Mouse (Mus musculus) kidney, embryonic 14.5 days (tissue): Measurements from ENCODE around the gene Arhgef3. TPM values are rescaled to one million over a fixed set of nuclear protein-coding genes. Genes with fewer than 3 reads are reported as not detected.

ENCODE experiments used
- ATAC-seq: fragments of 200-750 bp; cut with Nextera tagmentation; 2 replicates; pipeline ENCODE4 v1.8.0; 2017; ENCODE audit warnings: moderate number of reproducible peaks, mild to moderate bottlenecking, moderate TSS enrichment, moderate library complexity; ENCODE audit not compliant: low FRiP score, low TSS enrichment
- H3K27ac ChIP-seq: fragments of 300-500 bp; sonication (generic); 2 replicates; pipeline ENCODE4 v1.5.1; 2014; ENCODE audit warnings: low read depth, mild to moderate bottlenecking, low read length, moderate library complexity, mixed read lengths
- H3K27me3 ChIP-seq: fragments of 300-500 bp; sonication (generic); 2 replicates; pipeline ENCODE4 v1.6.1; 2014; ENCODE audit warnings: mild to moderate bottlenecking, low read length; ENCODE audit not compliant: control insufficient read depth, insufficient read depth
- H3K36me3 ChIP-seq: fragments of 300-500 bp; sonication (generic); 2 replicates; pipeline ENCODE4 v1.6.1; 2014; ENCODE audit warnings: low read length, mixed read lengths; ENCODE audit not compliant: control insufficient read depth, insufficient read depth
- H3K4me1 ChIP-seq: fragments of 300-500 bp; sonication (generic); 2 replicates; pipeline ENCODE4 v1.6.1; 2014; ENCODE audit warnings: low read length, mixed read lengths; ENCODE audit not compliant: control insufficient read depth, insufficient read depth
- H3K4me2 ChIP-seq: fragments of 300-500 bp; sonication (generic); replicated peaks from 2 replicates; pipeline ENCODE4 v1.6.1; 2014; ENCODE audit warnings: low read depth, mild to moderate bottlenecking, low read length
- H3K4me3 ChIP-seq: fragments of 300-500 bp; sonication (generic); 2 replicates; pipeline ENCODE4 v1.5.1; 2014; ENCODE audit warnings: mild to moderate bottlenecking, low read length
- H3K9ac ChIP-seq: fragments of 300-500 bp; sonication (generic); 2 replicates; pipeline ENCODE4 v1.6.1; 2014; ENCODE audit warnings: low read depth, mild to moderate bottlenecking, low read length, moderate library complexity
- H3K9me3 ChIP-seq: fragments of 300-500 bp; sonication (generic); 2 replicates; pipeline ENCODE4 v1.6.1; 2016; ENCODE audit warnings: low read length; ENCODE audit not compliant: control insufficient read depth
- WGBS: fragments of 180-500 bp; shearing (Covaris S2); extraction: QIAGEN DNeasy Blood & Tissue Kit; methylation state at CpG from one replicate; pipeline ENCODE4 v1.1.7; 2014; 5-methylcytosine and 5-hydroxymethylcytosine counted together
- polyA plus RNA-seq: library from polyadenylated mRNA; unstranded; fragments of >200 nt; fragmentation: Nextera tagmentation; extraction: Ambion mirVana; gene quantifications from 2 replicates; pipeline ENCODE4 v1.2.1, GENCODE M21; 2014

Gene Arhgef3
- polyA plus RNA-seq, 1 experiment from 2014 or later, result 15.0 TPM

GRCm38 (mm10) chr14:27166751-27167150, 52.1 kb downstream of the Arhgef3 start:
- Histone ChIP-seq H3K4me2 (no peak overlapping the region), H3K9me3 (no peaks in the 10 kb centered on the region; the same call in 1 of the 2 replicates), H3K36me3 (no peaks in the 10 kb centered on the region), H3K27me3 (no peaks in the 10 kb centered on the region), H3K9ac (no peak overlapping the region), H3K4me3 (no peak overlapping the region), H3K4me1 (no peaks in the 10 kb centered on the region; the same call in 1 of the 2 replicates), H3K27ac (no peak overlapping the region)
- WGBS, result 65% methylated on average over 8 of the region's 8 CpGs
- no peak for ATAC-seq

- no peaks in the 10 kb centered on the region for H3K27me3 ChIP-seq
- no peaks in the 10 kb centered on the region for H3K36me3 ChIP-seq
- no peak overlapping the region for H3K9ac ChIP-seq
- no peak overlapping the region for H3K4me3 ChIP-seq
- ATAC-seq, result no peak
- WGBS, result 74% methylated on average over 4 of the region's 4 CpGs
- H3K4me1 ChIP-seq, result no peaks in the 10 kb centered on the region; the same call in 1 of the 2 replicates
- H3K4me2 ChIP-seq, result no peak overlapping the region
- H3K9me3 ChIP-seq, result no peaks in the 10 kb centered on the region; the same call in 1 of the 2 replicates
- no peak overlapping the region for H3K27ac ChIP-seq
Measured at GRCm38 (mm10) chr14:27167177-27167576, 52.5 kb downstream of the Arhgef3 start.

DNA sequence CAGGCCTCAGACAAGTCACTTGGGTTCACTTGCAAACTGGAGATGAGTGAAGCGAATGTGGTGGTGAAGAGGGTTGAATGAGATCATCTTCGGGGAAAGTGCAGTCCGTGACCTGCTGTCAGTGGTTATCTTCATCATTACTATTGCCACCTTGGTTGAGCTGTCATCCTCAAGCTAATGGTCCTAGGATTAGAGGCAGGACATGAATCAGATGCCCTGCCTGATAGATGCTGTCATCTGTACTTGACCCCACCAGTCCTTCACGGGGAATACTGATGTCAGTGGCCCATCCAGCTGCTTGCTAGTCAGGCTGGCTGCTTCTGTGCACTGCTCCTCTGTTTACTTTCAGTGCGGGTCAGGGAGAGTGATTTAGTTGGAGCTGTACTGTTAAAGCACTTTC, 53.7 kb downstream of the Arhgef3 start:
- WGBS, result 77% methylated on average over 5 of the region's 5 CpGs
- Histone ChIP-seq H3K4me3 (no peak overlapping the region), H3K9ac (no peak overlapping the region)

GRCm38 (mm10) chr14:27169287-27169686, 54.6 kb downstream of the Arhgef3 start:
- H3K4me1 ChIP-seq, result no peaks in the 10 kb centered on the region; the same call in 1 of the 2 replicates
- no peaks in the 10 kb centered on the region for H3K27me3 ChIP-seq
- no peak overlapping the region for H3K27ac ChIP-seq
- no peaks in the 10 kb centered on the region for H3K36me3 ChIP-seq
- no peak overlapping the region for H3K9ac ChIP-seq
- no peak overlapping the region for H3K4me2 ChIP-seq
- no peak for ATAC-seq
- 90% methylated on average over 4 of the region's 4 CpGs for WGBS
- H3K9me3 ChIP-seq, result no peaks in the 10 kb centered on the region; the same call in 1 of the 2 replicates
- no peak overlapping the region for H3K4me3 ChIP-seq

More for the DNA sequence above, 53.7 kb downstream of the Arhgef3 start:
- no peaks in the 10 kb centered on the region; the same call in 1 of the 2 replicates for H3K9me3 ChIP-seq
- ATAC-seq, result no peak
- no peaks in the 10 kb centered on the region; the same call in 1 of the 2 replicates for H3K4me1 ChIP-seq
- no peak overlapping the region for H3K27ac ChIP-seq
- no peaks in the 10 kb centered on the region for H3K36me3 ChIP-seq
- no peak overlapping the region for H3K4me2 ChIP-seq
- H3K27me3 ChIP-seq, result no peaks in the 10 kb centered on the region

- 94% methylated on average over 2 of the region's 2 CpGs for WGBS
- Histone ChIP-seq H3K27ac (no peak overlapping the region), H3K4me1 (no peaks in the 10 kb centered on the region; the same call in 1 of the 2 replicates), H3K4me2 (no peak overlapping the region), H3K4me3 (no peak overlapping the region), H3K9ac (no peak overlapping the region), H3K27me3 (no peaks in the 10 kb centered on the region), H3K9me3 (no peaks in the 10 kb centered on the region; the same call in 1 of the 2 replicates), H3K36me3 (no peaks in the 10 kb centered on the region)
- ATAC-seq, result no peak
Measured at GRCm38 (mm10) chr14:27170421-27170820, 55.7 kb downstream of the Arhgef3 start.

DNA sequence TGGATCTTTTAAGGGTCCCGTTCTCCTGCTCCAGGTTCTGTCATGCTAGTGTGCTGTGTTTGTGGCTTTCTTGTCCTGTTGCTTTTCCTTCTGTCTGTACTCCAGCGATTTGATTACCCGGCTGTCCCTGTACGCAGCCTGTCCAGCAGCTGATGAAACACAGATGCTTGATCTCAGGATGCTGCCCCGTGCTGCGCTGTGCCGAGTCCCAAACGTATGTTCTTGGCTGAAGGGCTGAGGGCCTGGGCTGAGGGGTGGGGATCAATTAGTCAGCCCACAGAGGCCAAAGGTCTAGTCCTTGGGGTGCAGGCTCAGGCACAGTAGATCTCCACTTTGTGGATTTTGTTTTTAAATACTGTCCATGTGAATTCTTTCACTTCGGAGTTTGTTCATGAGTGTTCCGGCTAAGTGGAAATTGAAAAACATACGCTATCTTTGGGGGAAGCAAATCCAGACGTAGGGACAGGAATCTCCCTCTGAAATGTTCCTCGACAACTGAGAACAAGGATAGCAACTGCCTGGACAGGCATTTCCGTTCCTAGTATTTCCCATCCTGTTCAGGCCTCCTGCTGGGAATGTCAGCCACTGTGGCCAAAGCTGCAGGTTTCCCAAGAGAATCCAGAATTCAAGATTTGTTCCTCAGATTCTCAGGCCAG, 56.6 kb downstream of the Arhgef3 start:
- no peaks in the 10 kb centered on the region for H3K36me3 ChIP-seq
- H3K4me1 ChIP-seq, result no peaks in the 10 kb centered on the region; the same call in 1 of the 2 replicates
- no peak overlapping the region for H3K4me3 ChIP-seq
- ATAC-seq, result no peak
- H3K9me3 ChIP-seq, result no peaks in the 10 kb centered on the region; the same call in 1 of the 2 replicates
- WGBS, result 41% methylated on average over 14 of the region's 14 CpGs
- no peak overlapping the region for H3K27ac ChIP-seq
- H3K27me3 ChIP-seq, result no peaks in the 10 kb centered on the region
- no peak overlapping the region for H3K4me2 ChIP-seq
- H3K9ac ChIP-seq, result no peak overlapping the region

DNA sequence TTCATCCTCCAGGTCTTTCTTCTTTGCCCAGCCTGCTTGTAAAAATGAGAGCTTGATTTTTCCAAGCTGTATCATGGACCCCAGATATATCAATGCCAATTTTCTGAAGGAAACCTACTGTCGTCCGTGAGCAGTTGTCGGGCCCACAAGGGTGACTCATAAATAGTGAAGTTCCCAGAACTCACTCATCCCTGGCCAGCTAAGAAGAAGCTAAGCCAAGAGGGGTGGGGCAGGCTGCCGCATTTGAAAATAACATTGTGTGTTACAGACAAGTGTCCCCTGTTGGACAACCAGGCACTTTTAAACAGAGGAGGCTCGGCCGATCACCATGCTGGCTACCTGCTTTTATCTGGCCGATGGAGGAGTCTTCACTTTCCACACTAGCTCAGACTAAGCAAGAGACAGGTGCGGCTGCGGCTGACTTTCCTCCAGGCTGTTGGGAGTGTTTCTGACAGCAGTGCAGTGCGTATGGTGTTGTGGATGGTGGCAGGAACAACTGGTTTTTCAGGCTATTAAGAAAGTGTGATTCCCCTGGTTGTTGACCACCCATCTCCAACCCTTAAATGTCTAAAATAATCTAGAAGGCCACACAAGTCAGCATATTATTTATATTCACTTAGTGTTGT, 58.6 kb downstream of the Arhgef3 start:
- Histone ChIP-seq H3K36me3 (no peaks in the 10 kb centered on the region), H3K4me2 (no peak overlapping the region), H3K27ac (no peak overlapping the region), H3K9me3 (no peaks in the 10 kb centered on the region; the same call in 1 of the 2 replicates), H3K4me1 (no peaks in the 10 kb centered on the region; the same call in 1 of the 2 replicates), H3K27me3 (no peaks in the 10 kb centered on the region), H3K9ac (no peak overlapping the region), H3K4me3 (no peak overlapping the region)
- WGBS, result 77% methylated on average over 10 of the region's 10 CpGs
- no peak for ATAC-seq

- 76% methylated on average over 6 of the region's 6 CpGs for WGBS
- no peak for ATAC-seq
- no peaks in the 10 kb centered on the region; the same call in 1 of the 2 replicates for H3K4me1 ChIP-seq
- no peaks in the 10 kb centered on the region for H3K36me3 ChIP-seq
- no peak overlapping the region for H3K9ac ChIP-seq
- H3K4me3 ChIP-seq, result no peak overlapping the region
- H3K27ac ChIP-seq, result no peak overlapping the region
- no peaks in the 10 kb centered on the region for H3K27me3 ChIP-seq
- H3K9me3 ChIP-seq, result no peaks in the 10 kb centered on the region; the same call in 1 of the 2 replicates
- no peak overlapping the region for H3K4me2 ChIP-seq
Measured at GRCm38 (mm10) chr14:27174188-27174786, 59.6 kb downstream of the Arhgef3 start.
